10 mouse cellular contexts compared by ENCODE assay signal in the genomic region with DNA sequence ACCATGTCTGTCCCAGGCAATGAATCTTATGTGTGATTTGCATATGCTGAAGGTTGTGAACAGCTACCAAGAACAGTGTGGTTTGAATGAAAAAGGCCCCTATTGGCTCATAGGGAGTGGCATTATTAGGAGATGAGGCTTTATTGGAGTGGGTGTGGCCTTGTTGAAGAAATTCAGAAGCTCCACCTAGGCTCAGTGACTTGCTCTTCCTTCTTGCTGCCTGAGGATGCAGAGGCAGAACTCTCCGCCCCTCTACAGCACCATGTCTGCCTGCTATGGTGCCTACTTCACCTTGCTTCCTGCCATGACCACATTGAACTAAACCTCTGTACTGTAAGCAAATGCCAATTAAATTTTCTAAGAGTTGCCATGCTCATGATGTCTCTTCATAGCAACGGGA. TPM values are rescaled to one million over a fixed set of nuclear protein-coding genes. Genes with fewer than 3 reads are reported as not detected.
DNase-seq lines count a peak whose midpoint lies in the region; ATAC-seq and TF ChIP-seq lines count a peak whose summit lies in the region.
"Had no signal": no experiment of that assay in that cellular context is flagged by ENCODE, and none has a peak within 500 bp of the region (broad histone marks: within the 10 kb centered on the region; RNA-seq: fewer than 3 reads in every experiment).

No protein-coding gene starts in this region.

- peak; percentile 22 for TF ChIP-seq POLR2A in ES-Bruce4 (IDR thresholded peaks at IDR 0.05; ENCODE audit: insufficient read depth, low read length)

- no peak for TF ChIP-seq CTCF in ES-Bruce4 (IDR thresholded peaks at IDR 0.05; ENCODE audit: low read depth, low read length)

- no peaks in the 10 kb centered on the region for H3K27me3 ChIP-seq in ES-Bruce4 (ENCODE audit: control insufficient read depth, insufficient read depth, low read length, poor library complexity, severe bottlenecking)
- H3K27me3 ChIP-seq in erythroblast, embryonic 14.5 days (ENCODE audit: control insufficient read depth): no peaks in the 10 kb centered on the region
- no peaks in the 10 kb centered on the region for H3K27me3 ChIP-seq in hindbrain, embryonic 10.5 days (ENCODE audit: insufficient read depth, poor library complexity, severe bottlenecking)

- ATAC-seq in megakaryocyte, adult 5-6 weeks (ENCODE audit: poor library complexity, severe bottlenecking): 0 out of 2 replicates have a peak, but pooled peaks have one; percentile 15
- ATAC-seq: intestine, embryonic 16.5 days had no signal

- no peaks in the 10 kb centered on the region for H3K9me3 ChIP-seq in ES-Bruce4 (replicated peaks; ENCODE audit: control insufficient read depth, insufficient read depth, low read length, poor library complexity, severe bottlenecking)
- no peaks in the 10 kb centered on the region for H3K9me3 ChIP-seq in erythroblast, embryonic 14.5 days (ENCODE audit: control insufficient read depth, low read length)
- no peaks in the 10 kb centered on the region for H3K9me3 ChIP-seq in hindbrain, embryonic 10.5 days

- peak overlapping the region; percentile 78 for H3K27ac ChIP-seq in ES-Bruce4 (ENCODE audit: insufficient read depth, low read length)
- no peak overlapping the region for H3K27ac ChIP-seq in hindbrain, embryonic 10.5 days

- H3K4me1 ChIP-seq in ES-Bruce4 (ENCODE audit: control insufficient read depth, insufficient read depth, low read length): peaks cover 1% of the 10 kb centered on the region
- peaks cover 69% of the 10 kb centered on the region for H3K4me1 ChIP-seq in erythroblast, embryonic 14.5 days (ENCODE audit: control insufficient read depth)
- H3K4me1 ChIP-seq in hindbrain, embryonic 10.5 days (replicated peaks): peaks cover 36% of the 10 kb centered on the region

- no peak overlapping the region for H3K4me3 ChIP-seq in ES-Bruce4 (ENCODE audit: low read depth, low read length)
- H3K4me3 ChIP-seq in erythroblast, embryonic 14.5 days (replicated peaks): peak overlapping the region; percentile 78
- no peak overlapping the region for H3K4me3 ChIP-seq in hindbrain, embryonic 10.5 days

- H3K9ac ChIP-seq in ES-Bruce4 (ENCODE audit: low read depth, poor library complexity, severe bottlenecking): no peak overlapping the region

- H3K36me3 ChIP-seq in ES-Bruce4 (ENCODE audit: control insufficient read depth, insufficient read depth, low read length, poor library complexity, severe bottlenecking): no peaks in the 10 kb centered on the region
- H3K36me3 ChIP-seq in erythroblast, embryonic 14.5 days (ENCODE audit: control insufficient read depth): peaks cover 31% of the 10 kb centered on the region
- 0 out of 2 replicates have a peak, but pooled peaks cover 3% of the 10 kb centered on the region for H3K36me3 ChIP-seq in hindbrain, embryonic 10.5 days

- 80% methylated on average over 2 of the region's 2 CpGs for WGBS in hindbrain, embryonic 10.5 days

- peak; percentile 42; the same call in 1 of the 2 replicates for TF ChIP-seq EP300 in ES-Bruce4 (IDR thresholded peaks at IDR 0.05; ENCODE audit: insufficient read depth, low read depth, low read length)

- DNase-seq in A20 (ENCODE audit: low read depth, low spot score): peak; percentile 92
- no peak for DNase-seq in hindbrain, embryonic 10.5 days (ENCODE audit: low spot score)
- no peak for DNase-seq in cerebellum, adult 18-20 months
- DNase-seq in thymus, postnatal 0 days (ENCODE audit: low spot score): no peak
- DNase-seq: gastrocnemius, postnatal 10 days; thymus, postnatal 36 days had no signal

RNA-seq across cellular contexts. Expression of a gene that starts 1.3 kb away (rescaled TPM):
- polyA plus RNA-seq in ES-Bruce4 (2011; ENCODE audit: insufficient read depth, insufficient read length, low read depth, missing spikeins): 16.7 and 20.3 TPM in 2 replicates
- 3.2 and 4.8 TPM in 2 replicates for polyA plus RNA-seq in erythroblast, embryonic 14.5 days (2012)
- 17.3 and 20.8 TPM in 2 replicates for total RNA-seq in megakaryocyte, adult 5-6 weeks (2015)
- 14.4 and 14.8 TPM in 2 replicates for total RNA-seq in megakaryocyte, adult 5-6 weeks (2017)
- 16.4 and 19.0 TPM in 2 replicates for polyA plus RNA-seq in hindbrain, embryonic 10.5 days (2016; fragmentation: Nextera tagmentation; extraction: Ambion mirVana)
- 13.1 and 15.0 TPM in 2 replicates for polyA plus RNA-seq in thymus, postnatal 0 days (2015; fragmentation: Nextera tagmentation; extraction: Ambion mirVana)

RNA-seq across cellular contexts. Expression of a gene that starts 25.7 kb away (rescaled TPM):
- 6.5 and 8.5 TPM in 2 replicates for polyA plus RNA-seq in ES-Bruce4 (2011; ENCODE audit: insufficient read depth, insufficient read length, low read depth, missing spikeins)
- polyA plus RNA-seq in erythroblast, embryonic 14.5 days (2012): 3.0 and 3.9 TPM in 2 replicates
- total RNA-seq in megakaryocyte, adult 5-6 weeks (2015): 13.6 and 14.0 TPM in 2 replicates
- total RNA-seq in megakaryocyte, adult 5-6 weeks (2017): 8.4 and 13.5 TPM in 2 replicates
- 27.2 and 32.7 TPM in 2 replicates for polyA plus RNA-seq in hindbrain, embryonic 10.5 days (2016; fragmentation: Nextera tagmentation; extraction: Ambion mirVana)
- polyA plus RNA-seq in thymus, postnatal 0 days (2015; fragmentation: Nextera tagmentation; extraction: Ambion mirVana): 19.1 and 22.2 TPM in 2 replicates

RNA-seq across cellular contexts. Expression of a gene that starts 29.7 kb away (rescaled TPM):
- polyA plus RNA-seq in ES-Bruce4 (2011; ENCODE audit: insufficient read depth, insufficient read length, low read depth, missing spikeins): 67.0 and 78.5 TPM in 2 replicates
- polyA plus RNA-seq in erythroblast, embryonic 14.5 days (2012): 2.3 and 3.0 TPM in 2 replicates
- total RNA-seq in megakaryocyte, adult 5-6 weeks (2015): 60.1 and 74.2 TPM in 2 replicates
- total RNA-seq in megakaryocyte, adult 5-6 weeks (2017): 42.9 and 51.0 TPM in 2 replicates
- polyA plus RNA-seq in hindbrain, embryonic 10.5 days (2016; fragmentation: Nextera tagmentation; extraction: Ambion mirVana): 44.9 and 46.8 TPM in 2 replicates
- 48.6 and 52.5 TPM in 2 replicates for polyA plus RNA-seq in thymus, postnatal 0 days (2015; fragmentation: Nextera tagmentation; extraction: Ambion mirVana)

RNA-seq across cellular contexts. Expression of a gene that starts 45.5 kb away (rescaled TPM):
- polyA plus RNA-seq in ES-Bruce4 (2011; ENCODE audit: insufficient read depth, insufficient read length, low read depth, missing spikeins): 1.2 and 2.0 TPM in 2 replicates
- polyA plus RNA-seq in erythroblast, embryonic 14.5 days (2012): 1.6 and 2.1 TPM in 2 replicates
- total RNA-seq in megakaryocyte, adult 5-6 weeks (2015): 1.5 and 1.8 TPM in 2 replicates
- total RNA-seq in megakaryocyte, adult 5-6 weeks (2017): 2.4 and 3.3 TPM in 2 replicates
- polyA plus RNA-seq in hindbrain, embryonic 10.5 days (2016; fragmentation: Nextera tagmentation; extraction: Ambion mirVana): 5.2 and 5.4 TPM in 2 replicates
- polyA plus RNA-seq in thymus, postnatal 0 days (2015; fragmentation: Nextera tagmentation; extraction: Ambion mirVana): 1.4 and 1.5 TPM in 2 replicates

RNA-seq across cellular contexts. Expression of a gene that starts 45.8 kb away (rescaled TPM):
- 26.1 and 28.8 TPM in 2 replicates for polyA plus RNA-seq in ES-Bruce4 (2011; ENCODE audit: insufficient read depth, insufficient read length, low read depth, missing spikeins)
- 52.6 and 58.1 TPM in 2 replicates for polyA plus RNA-seq in erythroblast, embryonic 14.5 days (2012)
- 21.5 and 25.5 TPM in 2 replicates for total RNA-seq in megakaryocyte, adult 5-6 weeks (2015)
- total RNA-seq in megakaryocyte, adult 5-6 weeks (2017): 29.1 and 35.0 TPM in 2 replicates
- polyA plus RNA-seq in hindbrain, embryonic 10.5 days (2016; fragmentation: Nextera tagmentation; extraction: Ambion mirVana): 99.7 and 116 TPM in 2 replicates
- 48.4 and 58.6 TPM in 2 replicates for polyA plus RNA-seq in thymus, postnatal 0 days (2015; fragmentation: Nextera tagmentation; extraction: Ambion mirVana)

Comparison
In these comparisons a context has a peak if more than half of its experiments do, and no peak if none do; other contexts are left out.
1. RNA of a gene that starts 29.7 kb away (polyA plus RNA-seq): 67.0 to 78.5 TPM in ES-Bruce4, 48.6 to 52.5 TPM in thymus, postnatal 0 days and 44.9 to 46.8 TPM in hindbrain, embryonic 10.5 days; 2.3 to 3.0 TPM in erythroblast, embryonic 14.5 days; every median in the first group is over 10 times any median in the second.